Mouse (Mus musculus) thymus, adult 2 months (tissue): ENCODE data around the gene Actl11. TPM values are rescaled to one million over a fixed set of nuclear protein-coding genes. Genes with fewer than 3 reads are reported as not detected.

ENCODE experiments used
- DNase-seq: peaks from one replicate; pipeline ENCODE4 v3.0.0; 2021
- H3K27ac ChIP-seq: fragments of 200-500 bp; 2 replicates; pipeline ENCODE4 v1.5.1; 2012; ENCODE audit warnings: low read length, control low read depth; ENCODE audit not compliant: control insufficient read depth, insufficient read depth
- H3K27me3 ChIP-seq: fragments of 200-500 bp; 2 replicates; pipeline ENCODE4 v1.6.1; 2012; ENCODE audit warnings: mild to moderate bottlenecking, low read length, moderate library complexity, mixed read lengths; ENCODE audit not compliant: control insufficient read depth, insufficient read depth
- H3K36me3 ChIP-seq: fragments of 200-500 bp; 2 replicates; pipeline ENCODE4 v1.6.1; 2012; ENCODE audit warnings: mild to moderate bottlenecking, low read length, moderate library complexity; ENCODE audit not compliant: control insufficient read depth, insufficient read depth
- H3K4me1 ChIP-seq: fragments of 200-500 bp; replicated peaks from 2 replicates; pipeline ENCODE4 v1.6.1; 2012; ENCODE audit warnings: low read length; ENCODE audit not compliant: control insufficient read depth, insufficient read depth
- H3K4me3 ChIP-seq: fragments of 200-500 bp; 2 replicates; pipeline ENCODE4 v1.5.1; 2012; ENCODE audit warnings: mild to moderate bottlenecking, low read length, control low read depth, moderate library complexity; ENCODE audit not compliant: control insufficient read depth, insufficient read depth
- CTCF ChIP-seq: fragments of 200-500 bp; IDR thresholded peaks from 2 replicates; pipeline ENCODE4 v1.5.1; 2012; ENCODE audit warnings: mild to moderate bottlenecking, control low read depth, low read length, moderate library complexity, borderline replicate concordance; ENCODE audit not compliant: control insufficient read depth, poor library complexity, insufficient read depth; ENCODE audit errors: extremely low read depth
- POLR2A ChIP-seq: fragments of 200-500 bp; IDR thresholded peaks from 2 replicates; pipeline ENCODE4 v1.6.1; 2012; ENCODE audit warnings: mild to moderate bottlenecking, low read length, control low read depth, moderate library complexity; ENCODE audit not compliant: control insufficient read depth, poor library complexity, insufficient read depth; ENCODE audit errors: extremely low read depth
- WGBS: fragments of 180-500 bp; shearing (Covaris S2); methylation state at CpG from one replicate; pipeline ENCODE4 v1.1.7; 2018; 5-methylcytosine and 5-hydroxymethylcytosine counted together
- polyA plus RNA-seq: library from polyadenylated mRNA; depleted of rRNA; stranded (reverse); fragments of >200 nt; gene quantifications from 2 replicates; pipeline ENCODE4 v1.2.3, GENCODE M21; 2012; rRNA removed

The Actl11 gene
- polyA plus RNA-seq, 1 experiment, result 0.11 TPM

DNA sequence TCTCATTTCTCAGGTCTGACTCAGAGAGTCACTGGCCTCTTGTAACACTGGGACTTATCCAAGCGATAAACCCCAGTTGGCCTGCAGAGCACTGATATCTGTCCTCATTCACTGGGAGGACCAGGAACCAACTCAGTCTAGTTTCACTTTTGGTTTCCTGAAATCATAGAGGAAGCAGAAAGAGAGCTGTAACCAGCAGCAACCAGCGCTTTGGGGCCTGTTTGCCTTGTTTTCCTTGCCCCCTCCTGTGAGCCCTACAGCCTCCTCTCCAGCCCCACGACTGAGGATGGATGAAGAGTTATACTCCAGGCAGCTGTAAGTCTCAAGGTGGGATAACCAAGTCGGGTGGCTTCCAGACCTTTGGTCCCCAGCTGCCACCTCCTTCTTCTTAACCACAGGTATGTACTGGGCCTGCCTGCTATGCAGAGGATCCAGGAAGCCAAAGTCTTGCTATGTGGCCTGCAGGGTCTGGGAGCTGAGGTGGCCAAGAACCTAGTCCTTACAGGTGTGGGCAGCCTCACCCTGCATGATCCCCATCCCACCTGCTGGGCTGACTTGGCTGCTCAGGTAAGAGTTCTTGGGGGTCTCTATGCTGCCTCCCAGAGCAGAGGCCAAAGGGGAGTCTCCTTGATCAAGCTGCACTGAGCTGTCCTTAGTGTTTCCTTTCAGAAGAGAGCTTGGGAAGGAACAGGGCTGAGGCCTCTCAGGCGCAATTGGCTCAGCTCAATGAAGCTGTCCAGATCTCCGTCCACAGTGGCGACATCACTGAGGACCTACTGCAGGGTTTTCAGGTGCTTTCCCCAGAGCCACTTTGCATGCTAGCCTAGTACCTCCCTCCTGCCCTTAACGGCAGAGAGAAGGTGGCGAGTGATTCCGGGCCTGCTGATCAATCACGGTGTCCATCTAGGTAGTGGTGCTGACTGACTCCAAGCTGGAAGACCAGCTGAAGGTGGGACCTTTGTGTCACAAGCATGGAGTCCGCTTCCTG lies 47.4 kb downstream of the Actl11 start, which contains the start of gene Uba7:
Uba7 (plus strand) TSS at position 107 of the 988 bp plus-strand sequence.
- H3K27me3 ChIP-seq, result no peaks in the 10 kb centered on the region
- DNase-seq, result peak; percentile 45

GRCm38 (mm10) chr9:107978815-107979214 lies 50.5 kb downstream of the Actl11 start:
- H3K27ac ChIP-seq, result no peak overlapping the region
- H3K4me1 ChIP-seq, result peaks cover 58% of the 10 kb centered on the region
- peaks cover 14% of the 10 kb centered on the region for H3K36me3 ChIP-seq
- no peak overlapping the region for H3K4me3 ChIP-seq
- H3K27me3 ChIP-seq, result no peaks in the 10 kb centered on the region
- TF ChIP-seq POLR2A (no peak), CTCF (no peak)
- 96% methylated on average over 12 of the region's 12 CpGs for WGBS
- no peak for DNase-seq

More for the DNA sequence above, 47.4 kb downstream of the Actl11 start, which contains the start of gene Uba7:
- peak within 1 kb of the TSS; percentile 65 for H3K4me3 ChIP-seq
- whole genome bisulfite sequencing, result 20% methylated on average over 12 of the region's 12 CpGs
- H3K4me1 ChIP-seq, result peaks cover 30% of the 10 kb centered on the region
- peak within 1 kb of the TSS; percentile 84 for H3K27ac ChIP-seq
- H3K36me3 ChIP-seq, result peaks cover 14% of the 10 kb centered on the region
- TF ChIP-seq POLR2A, result 0 out of 2 replicates have a peak, but pooled peaks have one; percentile 40
- TF ChIP-seq CTCF, result no peak

Other genes with a start within 250 kb of the Actl11 start
- gene Gnat1, start 248.8 kb upstream of the Actl11 start, polyA plus RNA-seq, result 0.13 and 0.34 TPM in 2 replicates
- gene Sema3f, start 218.0 kb upstream of the Actl11 start, polyA plus RNA-seq, result 35.5 and 41.3 TPM in 2 replicates
- gene Rbm5, start 157.5 kb upstream of the Actl11 start, polyA plus RNA-seq, result 176 and 197 TPM in 2 replicates
- gene Rbm6, start 55.2 kb upstream of the Actl11 start, polyA plus RNA-seq, result 29.0 and 32.1 TPM in 2 replicates
- 57.0 and 62.7 TPM in 2 replicates for gene Mon1a, start 40.3 kb upstream of the Actl11 start, polyA plus RNA-seq
- gene Mst1r, start 21.6 kb upstream of the Actl11 start, polyA plus RNA-seq, result 8.5 and 13.0 TPM in 2 replicates
- 18.7 and 21.0 TPM in 2 replicates for gene Camkv, start 7.2 kb downstream of the Actl11 start, polyA plus RNA-seq
- 9.2 and 15.7 TPM in 2 replicates for gene Traip, start 21.7 kb downstream of the Actl11 start, polyA plus RNA-seq
- 208 and 267 TPM in 2 replicates for gene Uba7, start 47.0 kb downstream of the Actl11 start, polyA plus RNA-seq
- 0.58 and 0.93 TPM in 2 replicates for gene Gm20661, start 54.6 kb downstream of the Actl11 start, polyA plus RNA-seq
- gene Inka1, start 57.4 kb downstream of the Actl11 start, polyA plus RNA-seq, result 10.5 and 14.8 TPM in 2 replicates
- gene Cdhr4, start 64.0 kb downstream of the Actl11 start, polyA plus RNA-seq, result 5.1 and 7.3 TPM in 2 replicates
- gene Gm20662, start 67.9 kb downstream of the Actl11 start, polyA plus RNA-seq, result 0.60 and 3.2 TPM in 2 replicates
- gene Ip6k1, start 74.0 kb downstream of the Actl11 start, polyA plus RNA-seq, result 197 and 254 TPM in 2 replicates
- gene Gmppb, start 120.8 kb downstream of the Actl11 start, polyA plus RNA-seq, result 18.0 and 20.9 TPM in 2 replicates
- 4.5 and 4.8 TPM in 2 replicates for gene Amigo3, start 124.7 kb downstream of the Actl11 start, polyA plus RNA-seq
- 3.3 and 3.5 TPM in 2 replicates for gene Mst1, start 152.0 kb downstream of the Actl11 start, polyA plus RNA-seq
- gene Rnf123, start 154.9 kb downstream of the Actl11 start, polyA plus RNA-seq, result 221 and 246 TPM in 2 replicates
- gene Apeh, start 166.1 kb downstream of the Actl11 start, polyA plus RNA-seq, result 131 and 163 TPM in 2 replicates